Mouse (Mus musculus) forebrain, embryonic 10.5 days (tissue): Measurements from ENCODE around the gene Paxip1. TPM values are rescaled to one million over a fixed set of nuclear protein-coding genes. Genes with fewer than 3 reads are reported as not detected.
A peak's percentile ranks its signal among the peaks of the same experiment; 100 is the strongest.

Experiments used
- DNase-seq: peaks from one replicate; pipeline ENCODE4 v3.0.0-alpha.2; 2017; ENCODE audit warnings: low spot score; ENCODE audit errors: extremely low spot score
- H3K27ac ChIP-seq: fragments of 300-500 bp; sonication (generic); 2 replicates; pipeline ENCODE4 v1.5.1; 2016; ENCODE audit warnings: mild to moderate bottlenecking
- H3K27me3 ChIP-seq: fragments of 300-500 bp; sonication (generic); 2 replicates; pipeline ENCODE4 v1.6.1; 2016; ENCODE audit warnings: mild to moderate bottlenecking; ENCODE audit not compliant: poor library complexity, severe bottlenecking
- H3K36me3 ChIP-seq: fragments of 300-500 bp; sonication (generic); replicated peaks from 2 replicates; pipeline ENCODE4 v1.6.1; 2016; ENCODE audit warnings: mild to moderate bottlenecking, moderate library complexity
- H3K4me1 ChIP-seq: fragments of 300-500 bp; sonication (generic); 2 replicates; pipeline ENCODE4 v1.6.1; 2016
- H3K4me3 ChIP-seq: fragments of 300-500 bp; sonication (generic); 2 replicates; pipeline ENCODE4 v1.5.1; 2016; ENCODE audit warnings: mild to moderate bottlenecking, moderate library complexity
- H3K9me3 ChIP-seq: fragments of 300-500 bp; sonication (generic); 2 replicates; pipeline ENCODE4 v1.6.1; 2016; ENCODE audit warnings: mild to moderate bottlenecking, moderate library complexity
- WGBS: fragments of 180-500 bp; shearing (Covaris S2); methylation state at CpG from one replicate; pipeline ENCODE4 v1.1.7; 2016; 5-methylcytosine and 5-hydroxymethylcytosine counted together
- polyA plus RNA-seq: library from polyadenylated mRNA; unstranded; fragments of >200 nt; fragmentation: Nextera tagmentation; extraction: Ambion mirVana; gene quantifications from 2 replicates; pipeline ENCODE4 v1.2.1, GENCODE M21; 2016

Paxip1 gene
- polyA plus RNA-seq, 1 experiment from 2014 or later, result 58.7 TPM

DNA sequence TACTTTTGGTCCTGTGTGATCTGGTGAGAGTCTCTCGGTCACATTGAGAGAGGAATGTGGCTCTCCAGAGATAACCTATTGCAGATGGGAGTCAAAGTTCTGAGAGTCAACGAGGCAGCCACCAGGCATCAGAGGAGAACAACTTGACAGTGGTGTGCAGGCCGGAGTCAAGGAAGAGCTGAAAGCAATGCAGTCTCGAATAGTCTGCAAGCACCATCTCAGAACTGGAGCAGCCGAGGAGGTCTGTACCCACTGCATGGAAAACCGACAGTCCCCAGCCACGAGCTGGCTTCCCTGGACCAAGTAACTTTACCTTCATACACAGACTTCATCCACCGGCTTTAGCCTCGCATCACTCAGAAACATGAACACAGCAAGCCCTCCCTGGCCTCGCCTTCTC lies 1.9 kb downstream of the Paxip1 start:
- H3K27ac ChIP-seq, result no peak overlapping the region

GRCm38 (mm10) chr5:27783381-27783780 lies 8.1 kb downstream of the Paxip1 start:
- Histone ChIP-seq H3K4me3 (no peak overlapping the region), H3K27me3 (no peaks in the 10 kb centered on the region), H3K36me3 (peaks cover 100% of the 10 kb centered on the region), H3K9me3 (no peaks in the 10 kb centered on the region), H3K4me1 (no peaks in the 10 kb centered on the region), H3K27ac (no peak overlapping the region)
- no peak for DNase-seq
- 95% methylated on average over 9 of the region's 9 CpGs for WGBS

More for the DNA sequence above, 1.9 kb downstream of the Paxip1 start:
- H3K36me3 ChIP-seq, result peaks cover 53% of the 10 kb centered on the region
- H3K4me3 ChIP-seq, result peak overlapping the region; percentile 80
- no peak for DNase-seq
- 85% methylated on average over 10 of the region's 10 CpGs for WGBS
- H3K27me3 ChIP-seq, result no peaks in the 10 kb centered on the region
- H3K9me3 ChIP-seq, result no peaks in the 10 kb centered on the region
- peaks cover 23% of the 10 kb centered on the region for H3K4me1 ChIP-seq

DNA sequence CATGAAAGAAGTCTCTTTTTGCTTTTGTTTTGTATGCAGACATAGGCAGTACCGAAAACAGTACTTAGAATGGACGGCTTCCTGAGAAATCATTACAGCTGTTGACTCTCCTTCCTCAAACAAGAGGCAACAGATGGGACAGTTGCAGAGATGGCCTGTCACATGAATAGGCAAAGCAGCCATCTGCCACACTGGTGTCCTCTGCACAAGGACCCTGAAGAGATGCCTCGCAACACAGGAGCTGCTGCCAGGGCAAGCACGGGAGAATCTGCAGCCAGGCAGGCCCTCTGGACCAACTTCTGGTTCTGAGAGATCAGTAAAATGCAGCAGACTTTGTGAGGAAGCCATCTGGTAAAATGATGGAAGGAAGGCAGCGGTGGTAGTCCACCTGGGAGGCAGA lies 23.5 kb downstream of the Paxip1 start:
- DNase-seq, result no peak
- H3K4me1 ChIP-seq, result no peaks in the 10 kb centered on the region
- no peak overlapping the region for H3K4me3 ChIP-seq
- WGBS, result 88% methylated on average over 5 of the region's 5 CpGs
- H3K9me3 ChIP-seq, result no peaks in the 10 kb centered on the region
- peaks cover 100% of the 10 kb centered on the region for H3K36me3 ChIP-seq
- H3K27ac ChIP-seq, result no peak overlapping the region
- H3K27me3 ChIP-seq, result no peaks in the 10 kb centered on the region

DNA sequence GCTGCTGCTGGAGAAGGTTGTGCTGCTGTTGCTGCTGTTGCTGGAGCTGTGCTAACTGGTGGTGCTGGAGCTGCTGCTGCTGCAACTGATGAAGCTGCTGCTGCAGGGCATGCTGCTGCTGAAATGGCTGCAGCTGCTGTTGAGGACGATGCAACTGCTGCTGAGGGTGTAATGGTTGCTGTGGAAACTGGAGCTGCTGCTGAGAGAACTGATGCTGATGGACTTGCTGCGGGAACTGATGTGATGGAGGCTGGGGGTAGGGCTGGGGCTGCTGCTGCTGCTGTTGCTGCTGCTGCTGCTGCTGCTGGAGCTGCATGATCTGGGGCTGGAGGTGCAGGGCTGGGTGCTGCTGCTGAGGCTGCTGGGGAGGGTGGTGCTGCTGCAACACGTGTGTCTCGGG lies 25.7 kb downstream of the Paxip1 start:
- H3K27ac ChIP-seq, result no peak overlapping the region
- 83% methylated on average over 4 of the region's 4 CpGs for WGBS

GRCm38 (mm10) chr5:27744944-27745343 lies 46.5 kb downstream of the Paxip1 start:
- DNase-seq, result no peak
- Histone ChIP-seq H3K36me3 (peaks cover 97% of the 10 kb centered on the region), H3K9me3 (no peaks in the 10 kb centered on the region), H3K4me1 (no peaks in the 10 kb centered on the region), H3K4me3 (no peak overlapping the region), H3K27ac (no peak overlapping the region), H3K27me3 (no peaks in the 10 kb centered on the region)
- 95% methylated on average over 1 of the region's 1 CpGs for WGBS

More for the DNA sequence above, 25.7 kb downstream of the Paxip1 start:
- no peak for DNase-seq
- Histone ChIP-seq H3K4me3 (no peak overlapping the region), H3K9me3 (no peaks in the 10 kb centered on the region), H3K4me1 (no peaks in the 10 kb centered on the region), H3K36me3 (peaks cover 100% of the 10 kb centered on the region), H3K27me3 (no peaks in the 10 kb centered on the region)

DNA sequence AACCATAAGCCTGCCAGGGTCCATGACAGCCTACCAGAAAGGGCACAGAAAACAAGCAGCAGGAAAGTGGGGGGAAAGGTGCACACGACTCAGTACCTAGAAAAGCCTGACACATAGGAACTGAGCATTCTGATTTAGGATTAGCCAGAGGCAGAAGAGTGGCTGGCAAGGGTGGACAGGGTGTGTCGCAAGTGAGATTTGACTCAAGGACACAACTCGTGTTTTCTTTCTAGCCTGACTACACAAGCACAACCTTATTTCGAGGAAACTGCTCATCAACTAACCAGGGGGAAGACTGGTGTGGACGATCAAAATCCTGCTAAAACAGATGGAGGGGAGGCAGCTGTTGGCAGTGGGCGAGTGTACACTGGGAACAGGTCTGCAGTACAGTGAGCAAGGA lies 52.3 kb downstream of the Paxip1 start:
- Histone ChIP-seq H3K27ac (no peak overlapping the region), H3K4me1 (no peaks in the 10 kb centered on the region), H3K4me3 (no peak overlapping the region), H3K9me3 (peaks cover 9% of the 10 kb centered on the region; the same call in 1 of the 2 replicates), H3K27me3 (no peaks in the 10 kb centered on the region), H3K36me3 (peaks cover 51% of the 10 kb centered on the region)
- no peak for DNase-seq
- 87% methylated on average over 6 of the region's 6 CpGs for WGBS

DNA sequence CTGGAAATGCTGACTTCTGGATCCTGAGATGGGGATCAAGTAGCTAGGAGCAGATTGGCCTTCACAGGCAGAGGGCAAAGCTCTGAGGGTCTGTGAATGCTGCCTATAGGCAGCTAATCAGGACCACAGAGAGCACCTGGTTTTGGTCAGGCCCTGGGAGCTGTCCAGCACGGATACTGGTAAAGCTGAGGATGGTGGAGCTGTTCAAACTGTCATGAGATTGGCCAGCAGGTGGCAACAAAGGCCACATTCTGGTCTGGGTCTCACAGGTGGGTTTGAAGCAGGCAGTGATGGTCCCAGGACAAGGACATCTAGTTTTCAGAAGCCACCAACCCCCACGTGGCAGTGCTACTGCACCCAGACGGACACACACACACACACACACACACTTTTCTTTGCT lies 54.3 kb downstream of the Paxip1 start:
- Histone ChIP-seq H3K36me3 (peaks cover 30% of the 10 kb centered on the region), H3K9me3 (peaks cover 10% of the 10 kb centered on the region; the same call in 1 of the 2 replicates), H3K4me3 (no peak overlapping the region), H3K27ac (no peak overlapping the region), H3K27me3 (no peaks in the 10 kb centered on the region), H3K4me1 (no peaks in the 10 kb centered on the region)
- DNase-seq, result peak; percentile 65
- WGBS, result 8% methylated on average over 3 of the region's 3 CpGs

GRCm38 (mm10) chr5:27732288-27732868 lies 59.1 kb downstream of the Paxip1 start:
- H3K36me3 ChIP-seq, result no peaks in the 10 kb centered on the region
- WGBS, result 85% methylated on average over 5 of the region's 5 CpGs
- H3K9me3 ChIP-seq, result peaks cover 10% of the 10 kb centered on the region; the same call in 1 of the 2 replicates
- DNase-seq, result no peak
- no peaks in the 10 kb centered on the region for H3K27me3 ChIP-seq
- H3K27ac ChIP-seq, result no peak overlapping the region
- no peak overlapping the region for H3K4me3 ChIP-seq
- no peaks in the 10 kb centered on the region for H3K4me1 ChIP-seq

DNA sequence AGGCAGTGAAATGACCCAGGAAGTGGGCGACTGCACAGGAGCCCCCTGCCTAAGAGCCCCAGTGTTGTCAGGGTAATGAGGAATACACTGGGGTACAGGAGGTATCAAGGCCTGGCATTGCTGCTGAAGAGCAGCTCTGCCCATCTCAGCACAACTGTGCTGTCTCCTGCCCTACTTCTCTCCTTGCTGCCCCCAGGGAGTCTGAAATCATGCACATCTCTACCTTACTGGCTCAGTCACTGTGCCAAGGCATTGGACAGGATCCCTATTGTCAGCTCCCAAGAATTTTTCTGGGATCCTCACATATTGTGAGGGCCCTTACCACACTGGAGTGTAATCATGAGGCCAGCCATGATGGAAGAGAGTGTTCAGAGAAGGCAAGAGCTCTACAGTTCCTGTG lies 60.1 kb downstream of the Paxip1 start:
- no peaks in the 10 kb centered on the region for H3K27me3 ChIP-seq
- H3K9me3 ChIP-seq, result peaks cover 10% of the 10 kb centered on the region; the same call in 1 of the 2 replicates
- H3K36me3 ChIP-seq, result no peaks in the 10 kb centered on the region
- no peak overlapping the region for H3K27ac ChIP-seq
- DNase-seq, result no peak
- H3K4me1 ChIP-seq, result no peaks in the 10 kb centered on the region
- WGBS, result 75% methylated on average over 1 of the region's 1 CpGs
- no peak overlapping the region for H3K4me3 ChIP-seq

GRCm38 (mm10) chr5:27730666-27731065 lies 60.8 kb downstream of the Paxip1 start:
- no peak for DNase-seq
- H3K27me3 ChIP-seq, result no peaks in the 10 kb centered on the region
- no peaks in the 10 kb centered on the region for H3K4me1 ChIP-seq
- H3K27ac ChIP-seq, result no peak overlapping the region
- no peak overlapping the region for H3K4me3 ChIP-seq
- H3K9me3 ChIP-seq, result peaks cover 10% of the 10 kb centered on the region; the same call in 1 of the 2 replicates
- H3K36me3 ChIP-seq, result no peaks in the 10 kb centered on the region
- 89% methylated on average over 5 of the region's 5 CpGs for WGBS

GRCm38 (mm10) chr5:27724460-27724859 lies 67.0 kb downstream of the Paxip1 start:
- Histone ChIP-seq H3K27ac (no peak overlapping the region), H3K36me3 (no peaks in the 10 kb centered on the region), H3K27me3 (no peaks in the 10 kb centered on the region), H3K9me3 (no peaks in the 10 kb centered on the region), H3K4me3 (no peak overlapping the region), H3K4me1 (no peaks in the 10 kb centered on the region)
- no peak for DNase-seq
- WGBS, result 17% methylated on average over 2 of the region's 2 CpGs

- Histone ChIP-seq H3K9me3 (no peaks in the 10 kb centered on the region), H3K4me3 (no peak overlapping the region), H3K4me1 (peaks cover 5% of the 10 kb centered on the region), H3K27me3 (no peaks in the 10 kb centered on the region), H3K36me3 (no peaks in the 10 kb centered on the region), H3K27ac (no peak overlapping the region)
- WGBS, result 80% methylated on average over 2 of the region's 2 CpGs
- DNase-seq, result no peak
Measured at GRCm38 (mm10) chr5:27719311-27719710, 72.2 kb downstream of the Paxip1 start.

DNA sequence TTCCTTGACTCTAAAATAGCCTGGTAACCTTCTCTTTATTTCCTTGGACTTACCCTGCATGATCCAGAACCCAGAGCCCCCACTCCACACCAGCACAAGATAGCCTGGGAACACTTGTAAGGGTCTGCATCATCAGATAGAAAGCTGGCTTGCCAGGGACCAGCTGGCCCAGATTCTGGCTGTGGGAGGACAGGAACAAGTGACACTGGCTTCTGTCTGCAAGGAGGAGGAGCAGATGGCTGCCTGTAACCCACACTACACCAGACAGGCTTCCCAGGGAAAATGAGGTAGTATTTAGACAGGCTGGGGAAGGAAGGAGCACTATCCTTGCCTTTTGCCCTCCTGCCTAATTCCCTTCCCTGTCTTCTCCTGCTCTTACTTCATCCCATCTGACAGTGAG lies 74.2 kb downstream of the Paxip1 start:
- peaks cover 7% of the 10 kb centered on the region for H3K4me1 ChIP-seq
- H3K27me3 ChIP-seq, result no peaks in the 10 kb centered on the region
- H3K36me3 ChIP-seq, result no peaks in the 10 kb centered on the region
- no peaks in the 10 kb centered on the region for H3K9me3 ChIP-seq
- DNase-seq, result no peak
- H3K4me3 ChIP-seq, result no peak overlapping the region
- H3K27ac ChIP-seq, result no peak overlapping the region

DNA sequence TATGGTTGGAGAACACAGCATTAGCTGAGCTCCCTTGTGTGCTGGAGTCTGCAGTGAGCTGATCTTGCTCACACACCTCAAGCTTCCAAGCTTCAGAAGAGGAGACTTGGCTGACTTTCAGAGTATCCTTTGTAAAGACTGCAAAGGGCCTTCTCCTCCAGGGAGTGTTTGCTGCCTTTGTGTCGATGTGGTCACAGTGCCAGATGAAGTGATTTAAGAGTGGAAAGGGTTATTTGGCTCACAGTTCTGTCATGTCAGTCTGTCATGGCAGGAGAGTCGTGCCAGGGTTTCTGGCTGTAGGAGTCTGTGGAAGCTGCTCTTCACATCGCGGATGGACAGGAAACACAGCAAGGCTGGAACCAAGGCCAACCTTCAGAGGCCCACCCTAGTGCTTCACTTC lies 75.5 kb downstream of the Paxip1 start:
- Histone ChIP-seq H3K27ac (no peak overlapping the region), H3K4me1 (peaks cover 16% of the 10 kb centered on the region), H3K4me3 (no peak overlapping the region), H3K9me3 (no peaks in the 10 kb centered on the region), H3K36me3 (no peaks in the 10 kb centered on the region), H3K27me3 (no peaks in the 10 kb centered on the region)
- no peak for DNase-seq
- 92% methylated on average over 4 of the region's 4 CpGs for WGBS
